Mouse (Mus musculus) embryonic fibroblast, embryonic 13.5 days (primary cell): ENCODE data around the gene Asb2.

Source experiments
- CTCF ChIP-seq: IDR thresholded peaks from 2 replicates; pipeline ENCODE4 v1.5.1; 2011; ENCODE audit warnings: mild to moderate bottlenecking, control low read depth, low read length, moderate library complexity, borderline replicate concordance; ENCODE audit not compliant: insufficient read depth
- POLR2A ChIP-seq: IDR thresholded peaks from 2 replicates; pipeline ENCODE4 v1.6.1; 2011; ENCODE audit warnings: low read depth, mild to moderate bottlenecking, control low read depth, low read length, moderate library complexity

- no peak for TF ChIP-seq POLR2A
- no peak for TF ChIP-seq CTCF
Observed at GRCm38 (mm10) chr12:103373530-103374236, 17.9 kb upstream of the Asb2 start.
